Mouse (Mus musculus): ENCODE measurements around the gene Tmbim1. TPM values are rescaled to one million over a fixed set of nuclear protein-coding genes. Genes with fewer than 3 reads are reported as not detected.
A peak's percentile ranks its signal among the peaks of the same experiment; 100 is the strongest.
"Not testable (repeated sequence)": the region's sequence is repeated elsewhere in the genome, so short reads cannot be mapped to it uniquely, and the experiment has no call there.

The Tmbim1 gene
- 10 to 100 TPM; 65.8 to 72.4 TPM for total RNA-seq (2021)
- long read RNA-seq, experiment 1, full-length matches to known transcripts, result 19 of 31 reads
- long read RNA-seq, experiment 1, partial matches to known transcripts, result 2 of 31 reads
- long read RNA-seq, experiment 1, other reads (novel, unspliced or antisense), result 10 of 31 reads
- long read RNA-seq, experiment 2, full-length matches to known transcripts, result 41 of 57 reads
- long read RNA-seq, experiment 2, partial matches to known transcripts, result 4 of 57 reads
- long read RNA-seq, experiment 2, other reads (novel, unspliced or antisense), result 12 of 57 reads

DNA sequence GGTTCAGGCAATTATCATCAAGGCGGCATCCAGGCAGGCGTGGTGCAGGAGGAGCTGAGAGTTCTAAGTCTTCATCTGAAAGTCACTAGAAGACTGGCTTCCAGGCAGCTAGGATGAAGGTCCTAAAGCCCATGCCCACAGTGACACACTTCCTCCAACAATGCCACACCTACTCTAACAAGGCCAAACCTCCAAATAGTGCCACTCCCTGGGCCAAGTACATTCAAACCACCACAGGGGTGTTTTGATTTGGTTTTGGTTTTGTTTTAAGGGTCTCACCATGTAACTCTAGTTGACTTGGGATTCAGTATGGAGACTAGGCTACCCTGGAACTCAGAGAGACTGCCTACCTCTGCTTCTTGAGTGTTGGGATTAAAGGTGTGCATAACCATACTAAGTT lies at the start of gene Tmbim1:
Gene Tmbim1, minus strand, starts transcription at position 101 of the 400 bp plus-strand sequence.
- no peak for DNase-seq (ENCODE audit: low spot score in 2 of 2)

DNA sequence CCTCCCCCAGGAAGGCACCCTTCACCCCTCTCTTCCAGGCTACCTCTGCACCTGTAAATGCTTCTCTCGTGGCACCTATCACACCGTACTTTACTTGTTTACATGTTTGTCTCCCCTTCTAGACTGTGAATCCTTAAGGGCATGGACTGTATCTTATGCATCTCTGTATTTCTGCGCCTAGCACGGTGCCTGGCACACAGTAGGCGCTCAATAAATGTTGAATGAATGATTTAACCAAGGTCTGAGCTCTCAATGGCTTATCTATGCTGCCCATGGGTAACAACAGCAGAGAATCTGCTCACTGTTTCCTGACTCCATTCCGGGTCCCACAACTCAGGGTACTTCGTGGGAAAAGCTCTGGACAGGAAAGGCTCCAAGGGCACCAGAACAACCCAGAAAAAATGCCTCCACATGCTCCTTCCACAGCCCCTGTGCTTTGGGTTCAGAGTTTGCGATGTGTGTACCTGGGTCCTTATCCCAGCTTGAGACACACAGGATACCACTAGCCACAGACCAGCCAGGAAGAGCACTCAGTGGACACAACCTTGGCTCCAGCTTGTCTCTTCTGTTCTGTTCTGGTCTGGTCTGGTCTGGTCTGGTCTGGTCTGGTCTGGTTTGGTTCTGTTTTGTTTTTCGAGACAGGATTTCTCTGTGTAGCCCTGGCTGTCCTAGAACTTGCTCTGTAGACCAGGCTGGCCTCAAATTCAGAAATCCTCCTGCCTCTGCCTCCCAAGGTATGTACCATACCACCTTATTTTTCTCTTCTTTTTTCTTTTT lies 48.2 kb upstream of the Tmbim1 start:
- no peak for DNase-seq (ENCODE audit: low spot score in 2 of 2)

DNA sequence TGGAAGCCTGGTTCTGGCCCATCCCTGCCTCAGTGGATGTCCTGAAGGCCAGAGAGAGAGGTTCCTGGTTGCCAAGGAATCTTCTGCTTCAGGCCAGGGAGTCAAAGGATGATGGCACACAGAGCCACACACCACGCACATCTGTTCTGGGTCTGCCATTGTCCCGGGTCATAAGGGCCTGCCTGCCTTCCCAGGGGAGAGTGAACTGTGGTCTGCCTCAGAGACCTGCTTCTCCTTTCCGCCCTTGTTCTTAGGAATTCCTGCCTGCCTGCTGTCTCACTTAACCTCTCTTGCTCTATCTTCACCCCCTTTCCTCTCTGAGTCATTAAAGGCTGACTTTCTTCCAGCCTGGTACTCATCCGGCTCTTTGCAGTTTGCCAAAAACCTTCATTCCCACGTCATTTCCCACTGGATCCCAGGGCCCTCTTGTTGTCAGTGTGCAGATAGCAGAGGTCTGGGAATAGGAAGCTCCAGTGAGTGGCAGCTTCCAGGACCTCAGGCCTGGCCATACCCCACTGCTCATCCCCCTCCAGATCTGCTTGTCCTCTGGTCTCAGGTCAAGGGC lies 47.2 kb upstream of the Tmbim1 start:
- DNase-seq (ENCODE audit: low spot score in 2 of 2), result no peak

DNA sequence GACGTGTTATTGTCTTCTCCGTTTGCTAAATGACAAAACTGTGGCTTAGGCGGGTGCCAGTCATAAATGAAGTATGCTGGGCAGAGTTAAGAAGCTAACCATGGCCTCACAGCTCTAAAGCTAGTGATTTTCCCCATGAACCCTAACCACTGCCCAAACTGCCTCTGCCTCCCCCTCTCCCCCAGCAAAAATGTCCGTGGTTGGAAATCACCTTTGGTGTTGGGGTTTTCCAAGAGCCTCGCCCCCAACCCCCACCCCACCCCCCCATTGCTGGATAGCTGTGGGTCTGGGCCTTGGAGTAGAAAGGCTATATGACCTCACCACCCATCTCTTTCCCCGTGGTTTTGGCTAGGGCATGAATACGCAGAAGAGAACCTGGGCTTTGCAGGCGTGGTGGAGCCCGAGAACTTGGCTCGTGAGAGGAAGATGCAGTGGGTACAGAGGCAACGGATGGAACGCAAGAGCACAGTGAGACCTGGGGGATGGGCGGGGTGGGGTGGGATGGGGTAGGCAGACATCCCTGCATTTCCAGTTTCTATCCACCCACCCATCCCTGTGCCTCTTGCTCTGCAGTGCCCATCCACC lies 45.9 kb upstream of the Tmbim1 start:
- DNase-seq (ENCODE audit: low spot score in 2 of 2), result no peak

DNA sequence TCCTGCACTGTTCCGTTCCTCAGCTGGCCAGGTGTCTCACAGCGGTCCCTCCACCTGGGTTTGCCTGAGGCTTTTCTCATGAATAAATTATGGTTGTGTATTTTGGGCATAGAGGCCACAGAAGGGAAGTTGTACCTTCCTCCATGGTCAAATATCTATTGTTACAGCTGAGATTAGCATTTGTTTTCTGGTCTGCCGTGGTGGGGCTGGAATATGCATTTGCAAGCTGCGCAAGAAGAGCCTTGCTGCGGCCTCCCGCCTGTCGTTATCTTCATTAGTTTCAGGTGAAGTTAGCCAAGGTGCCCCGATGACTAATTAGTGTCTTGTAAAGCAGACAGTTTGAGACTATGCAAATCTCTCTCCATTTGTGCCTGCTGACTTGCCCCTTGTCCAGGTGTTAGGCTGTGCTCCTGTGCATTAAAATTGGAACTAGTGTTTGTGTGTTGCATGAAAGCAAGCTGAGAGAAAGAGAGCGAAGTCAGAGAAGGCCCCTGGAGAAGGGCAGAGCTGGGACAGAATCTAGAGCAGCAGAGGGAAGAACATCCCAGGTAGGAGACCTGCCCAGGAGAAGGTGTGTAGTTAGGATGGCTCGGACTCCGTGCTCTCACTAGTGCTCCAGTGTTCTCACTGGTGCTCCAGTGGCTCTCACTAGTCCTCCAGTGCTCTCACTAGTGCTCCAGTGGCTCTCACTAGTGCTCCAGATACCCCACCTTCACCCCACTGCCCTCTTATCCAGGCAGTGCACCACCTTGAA lies 38.9 kb upstream of the Tmbim1 start:
- no peak for DNase-seq (ENCODE audit: low spot score in 2 of 2)

DNA sequence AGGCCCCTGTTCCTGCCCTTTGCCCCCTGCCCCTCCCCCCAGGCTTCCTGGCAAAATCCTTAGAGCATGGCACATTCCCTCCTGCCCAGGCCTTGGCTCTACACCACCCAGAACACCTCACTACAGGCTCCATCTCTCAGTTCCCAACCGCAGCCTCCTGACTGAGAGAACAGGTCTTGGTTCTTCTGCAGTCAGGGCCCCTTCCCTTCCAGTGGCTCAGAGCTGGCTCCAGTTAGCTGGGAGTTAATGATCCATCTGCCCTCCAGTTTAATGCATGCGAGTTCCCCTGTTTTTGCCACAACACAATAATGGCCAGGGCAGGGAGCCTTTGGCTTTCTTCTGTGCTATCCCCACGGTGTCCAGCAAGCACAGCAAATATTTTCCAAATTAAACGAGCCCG lies 37.7 kb upstream of the Tmbim1 start:
- DNase-seq (ENCODE audit: low spot score in 2 of 2), result no peak

DNA sequence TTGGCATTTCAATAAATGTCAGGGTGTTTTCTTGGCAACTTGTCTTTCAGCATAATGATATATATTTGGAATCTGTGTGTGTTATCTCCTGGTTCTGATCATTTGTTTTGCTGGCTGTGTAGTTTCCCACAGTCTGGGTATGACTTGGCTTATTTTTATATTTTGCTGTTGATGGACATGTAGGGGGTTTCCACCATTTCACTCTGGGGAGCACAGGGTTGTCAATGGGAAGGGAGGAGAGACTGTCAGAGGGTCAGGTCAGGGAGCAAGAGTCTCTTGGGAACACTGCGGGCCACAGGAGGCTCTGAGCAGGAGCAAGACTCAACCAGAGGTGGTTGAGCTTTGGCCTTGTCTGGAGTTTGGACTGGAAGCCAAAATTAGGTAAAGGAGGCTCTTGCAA lies 36.9 kb upstream of the Tmbim1 start:
- DNase-seq (ENCODE audit: low spot score in 2 of 2), result no peak

DNA sequence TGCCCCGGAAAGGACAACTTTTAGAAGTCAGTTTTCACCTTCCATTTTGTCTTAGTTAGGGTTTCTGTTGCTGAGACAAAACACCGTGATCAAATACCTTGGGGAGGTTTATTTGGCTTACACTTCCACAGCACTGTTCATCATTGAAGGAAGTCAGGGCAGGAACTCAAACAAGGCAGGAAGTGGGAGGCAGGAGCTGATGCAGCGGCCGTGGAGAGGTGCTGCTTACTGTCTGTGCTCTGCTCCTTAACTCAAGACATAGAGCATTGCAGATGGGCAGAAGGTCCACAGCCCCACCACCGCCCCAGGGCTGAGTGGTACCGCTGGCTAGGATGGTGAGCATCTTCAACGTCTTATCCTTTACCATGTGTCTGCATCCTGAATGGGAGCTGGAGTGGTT lies 36.5 kb upstream of the Tmbim1 start:
- no peak for DNase-seq (ENCODE audit: low spot score in 2 of 2)

DNA sequence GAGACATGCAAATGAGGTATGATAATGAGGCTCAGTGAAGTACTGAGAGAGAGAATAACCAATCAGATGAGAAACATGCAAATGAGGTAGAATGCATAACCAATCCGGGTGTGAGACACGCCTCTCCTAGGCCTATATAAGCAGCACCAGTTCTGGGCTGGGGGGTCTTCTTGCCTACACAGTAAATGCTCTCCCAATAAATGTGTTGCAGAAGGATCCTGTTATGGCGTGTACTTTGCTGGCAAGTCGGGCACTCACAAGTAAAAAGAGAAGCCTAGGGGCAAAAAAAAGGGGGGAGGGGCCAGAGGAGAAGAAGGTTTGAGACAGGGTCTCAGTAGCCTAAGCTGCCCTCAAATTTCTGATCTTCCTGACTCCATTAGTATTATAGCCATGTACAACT lies 35.6 kb upstream of the Tmbim1 start:
- not testable (repeated sequence) for DNase-seq (ENCODE audit: low spot score in 2 of 2)

DNA sequence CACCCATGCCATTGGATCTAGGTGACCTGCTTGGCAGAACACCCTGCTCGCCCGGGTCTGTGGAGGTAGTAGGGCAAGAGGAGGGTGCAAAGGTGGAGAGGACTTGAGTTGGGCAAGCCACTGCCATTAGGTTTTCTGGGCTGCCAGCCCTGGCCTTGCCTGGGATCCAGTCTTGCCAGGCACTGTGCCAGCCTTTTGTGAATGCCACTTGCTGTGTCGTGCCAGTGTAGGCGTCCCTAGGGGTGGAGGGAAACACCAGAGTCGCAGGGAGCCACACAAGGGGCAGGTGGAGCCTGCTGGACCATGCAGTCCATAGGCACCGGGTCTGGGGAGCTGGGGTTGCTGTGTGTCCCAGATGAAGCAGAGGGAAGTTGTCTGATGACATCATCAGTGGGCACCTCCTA lies 34.9 kb upstream of the Tmbim1 start:
- peak; percentile 25 to 55 for DNase-seq (ENCODE audit: low spot score in 2 of 2)

DNA sequence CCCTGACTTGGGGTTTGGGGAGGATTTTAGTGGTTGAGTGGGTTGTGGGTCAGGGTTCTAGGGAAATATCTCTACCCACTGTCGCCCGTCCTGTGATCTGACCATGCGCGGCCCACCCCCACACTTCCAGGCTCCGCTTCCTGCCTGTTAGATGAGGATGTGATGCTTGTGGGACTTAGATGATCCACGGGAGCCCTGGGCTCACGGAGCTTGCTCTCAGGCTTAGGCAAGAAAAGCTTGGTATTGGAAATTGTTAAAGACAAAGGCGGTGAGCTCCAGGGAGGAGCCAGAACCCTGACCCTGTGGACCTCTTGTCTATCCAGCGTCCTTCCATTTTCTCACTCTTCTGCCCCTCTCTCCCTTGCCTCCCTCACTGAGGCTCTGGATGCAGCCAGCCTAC lies 34.5 kb upstream of the Tmbim1 start:
- DNase-seq (ENCODE audit: low spot score in 2 of 2), result no peak

DNA sequence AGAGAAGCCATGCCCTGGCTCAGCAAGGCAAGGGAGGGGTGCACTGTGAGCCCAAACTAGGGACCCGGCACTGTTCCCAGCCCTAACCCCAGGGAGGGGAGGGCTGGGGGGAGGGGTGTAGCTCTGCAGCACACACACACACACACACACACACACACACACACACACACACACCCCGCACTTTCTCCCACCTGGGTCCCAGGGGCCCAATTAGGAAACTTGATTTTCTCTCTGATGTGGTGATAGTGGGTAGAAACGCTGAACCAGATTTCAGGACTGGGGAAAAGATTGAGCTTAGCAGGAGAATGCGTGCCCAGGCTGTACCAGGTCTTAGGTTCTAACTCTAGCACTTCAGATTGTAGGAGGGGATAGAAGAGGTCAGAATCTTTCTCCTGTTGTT lies 33.2 kb upstream of the Tmbim1 start:
- no peak for DNase-seq (ENCODE audit: low spot score in 2 of 2)

DNA sequence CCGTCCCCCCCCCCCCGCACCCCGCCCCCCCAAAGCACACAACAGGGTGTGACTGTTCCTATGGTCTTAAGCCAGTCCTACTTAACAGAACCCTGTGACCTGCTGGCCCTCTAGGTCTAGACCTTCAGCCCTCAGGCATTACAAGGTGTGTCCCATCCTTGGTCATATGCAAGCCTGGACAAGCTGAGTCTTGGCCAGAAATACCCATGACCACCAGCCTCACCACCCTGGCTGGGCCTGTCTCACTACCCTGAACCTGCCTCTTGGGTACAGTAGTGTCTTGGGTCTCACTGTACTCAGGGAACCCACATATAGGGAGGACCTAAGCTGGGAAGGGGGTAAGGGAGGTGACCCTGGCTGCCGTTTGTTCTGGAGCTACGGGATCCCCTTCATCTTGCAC lies 32.6 kb upstream of the Tmbim1 start:
- DNase-seq (ENCODE audit: low spot score in 2 of 2), result no peak

DNA sequence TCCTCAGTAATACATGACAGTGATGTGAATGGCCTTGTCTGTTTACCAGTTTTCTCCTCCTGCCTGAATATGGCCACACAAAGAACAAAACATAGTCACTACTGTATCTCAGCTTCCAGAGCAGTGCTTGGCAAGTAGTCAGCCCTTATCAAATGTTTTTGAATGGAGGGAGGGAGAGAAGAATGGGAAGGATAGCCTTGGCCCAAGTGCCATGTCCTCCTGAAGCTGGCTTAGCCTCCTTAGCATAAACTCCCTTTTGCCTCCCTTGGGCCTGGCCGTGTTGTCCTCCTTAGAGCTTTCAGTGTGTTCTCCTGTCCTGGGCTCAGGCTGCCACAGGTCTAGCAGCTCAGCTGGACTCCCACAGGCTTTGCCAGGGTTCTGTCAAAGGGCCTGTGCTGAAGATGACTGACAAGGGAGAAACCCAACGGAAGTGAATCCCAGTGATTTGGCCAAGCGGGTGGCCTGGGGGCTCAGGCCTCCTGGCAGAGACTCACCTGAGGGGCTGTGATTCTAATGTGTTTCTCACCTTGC lies 31.9 kb upstream of the Tmbim1 start:
- DNase-seq (ENCODE audit: low spot score in 2 of 2), result no peak

DNA sequence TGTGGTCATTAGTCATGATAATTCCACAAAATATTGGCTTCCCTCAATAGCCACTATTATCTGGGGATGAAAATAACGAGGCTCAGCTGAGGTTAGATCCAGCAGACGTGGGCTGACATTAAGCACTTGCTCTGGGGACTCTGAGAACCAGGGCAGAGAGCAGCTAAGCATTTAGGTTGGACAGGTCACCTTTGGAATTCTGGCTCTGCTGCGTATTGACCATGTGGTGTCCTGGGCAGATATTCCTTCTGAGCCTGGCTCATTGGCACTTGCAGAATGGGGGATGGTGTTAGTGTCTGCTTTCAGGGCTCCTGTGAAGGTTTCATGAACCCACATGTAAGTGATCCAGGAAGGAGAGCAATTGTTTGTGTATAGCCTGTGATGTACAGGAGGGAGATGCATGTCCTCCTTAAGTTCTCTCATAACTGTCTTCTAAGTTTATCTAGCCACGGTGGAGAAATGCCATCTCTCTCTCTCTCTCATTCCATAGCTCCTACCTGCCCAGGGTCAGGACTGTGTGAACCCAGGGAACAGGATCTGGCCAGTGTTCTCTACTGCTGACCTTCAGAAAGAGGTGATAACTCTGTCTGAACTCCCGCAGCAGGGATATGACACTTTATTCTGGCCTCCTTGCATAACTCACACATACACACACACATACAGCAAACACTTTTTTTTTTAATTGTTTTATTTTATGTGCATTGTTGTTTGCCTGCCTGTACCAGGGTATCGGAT lies 30.2 kb upstream of the Tmbim1 start:
- DNase-seq (ENCODE audit: low spot score in 2 of 2), result no peak

DNA sequence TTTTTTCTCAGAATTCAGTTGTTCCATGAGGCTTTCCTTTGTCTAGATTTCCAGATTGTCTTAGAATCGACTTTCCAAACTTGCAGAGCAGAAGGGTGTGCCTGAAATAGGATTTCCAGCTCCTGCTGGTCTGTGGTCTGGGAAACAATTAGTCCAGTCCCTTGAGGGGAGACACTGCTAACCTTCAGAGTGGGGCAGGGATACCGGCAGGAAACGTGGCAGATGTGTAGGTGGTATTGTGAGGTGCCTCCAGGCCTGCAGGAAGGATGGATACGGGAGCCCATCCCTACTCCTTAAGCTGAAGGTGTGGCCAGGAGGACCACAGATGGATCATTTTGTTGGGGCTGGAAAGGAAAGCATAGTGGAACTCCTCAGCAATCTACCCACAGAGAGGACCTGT lies 29.6 kb upstream of the Tmbim1 start:
- DNase-seq (ENCODE audit: low spot score in 2 of 2), result no peak

DNA sequence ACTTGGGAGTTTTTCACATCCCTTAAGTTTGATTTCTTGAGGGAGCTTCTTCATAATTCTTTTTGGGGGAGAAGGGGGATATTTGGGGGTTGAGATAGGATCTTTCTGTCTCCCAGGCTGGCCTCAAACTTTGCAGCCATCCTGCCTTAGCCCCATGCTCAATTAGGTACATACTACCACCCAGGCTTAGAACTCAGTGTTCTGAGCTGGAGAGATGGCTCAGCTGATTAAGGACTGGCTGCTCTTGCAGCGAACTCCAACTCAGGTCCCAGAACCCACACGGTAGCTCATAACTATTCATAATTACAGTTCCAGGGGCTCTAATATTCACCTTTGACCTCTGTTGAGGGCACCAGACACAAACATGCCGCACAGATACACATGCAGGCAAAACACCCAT lies 29.2 kb upstream of the Tmbim1 start:
- no peak for DNase-seq (ENCODE audit: low spot score in 2 of 2)

DNA sequence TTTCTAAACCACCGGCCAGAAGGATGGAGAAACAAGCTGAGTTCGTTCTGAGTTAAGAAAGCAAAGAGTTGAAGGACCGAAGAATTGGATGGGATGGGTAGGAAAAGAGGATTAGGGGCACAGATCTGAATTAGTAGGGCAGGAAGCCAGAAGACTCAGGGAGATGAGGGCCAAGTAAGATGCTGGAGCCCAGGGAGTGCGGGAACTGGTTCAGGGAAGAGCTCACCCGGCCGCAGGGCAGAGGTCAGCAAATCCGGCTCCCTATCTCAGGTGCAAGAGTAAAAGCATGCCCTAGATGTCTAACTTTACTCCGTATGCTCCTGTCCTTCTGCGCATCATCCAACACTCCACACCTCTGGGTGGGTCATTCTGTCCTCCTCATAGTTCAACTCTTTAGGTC lies 27.5 kb upstream of the Tmbim1 start:
- DNase-seq (ENCODE audit: low spot score in 2 of 2), result no peak

DNA sequence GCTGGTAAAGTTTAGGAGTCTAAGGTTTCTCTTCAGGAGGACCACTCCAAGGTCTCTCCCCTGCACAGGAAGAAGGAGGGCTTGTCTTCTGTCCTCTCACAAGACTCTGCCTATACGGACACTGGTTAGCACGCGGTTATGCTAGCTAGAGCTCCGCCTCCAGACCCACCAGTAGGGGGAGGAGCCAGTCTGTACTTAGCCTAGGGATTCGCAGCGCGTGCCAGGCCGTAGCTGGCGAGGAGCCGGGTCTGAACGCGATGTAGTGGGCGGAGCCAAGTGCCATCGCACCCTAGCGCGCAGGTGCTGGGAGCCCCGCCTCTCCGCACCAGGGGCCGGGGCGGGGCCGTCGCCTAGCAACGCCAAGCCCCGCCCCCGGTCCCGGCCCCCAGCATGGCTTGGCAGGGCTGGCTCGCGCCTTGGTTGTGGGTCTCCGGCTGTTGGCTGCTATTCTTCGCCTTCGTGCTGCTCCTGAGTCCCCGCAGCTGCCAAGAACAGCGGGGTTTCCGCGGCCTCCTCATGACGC lies 26.9 kb upstream of the Tmbim1 start:
- peak; percentile 78 to 88 for DNase-seq (ENCODE audit: low spot score in 2 of 2)

DNA sequence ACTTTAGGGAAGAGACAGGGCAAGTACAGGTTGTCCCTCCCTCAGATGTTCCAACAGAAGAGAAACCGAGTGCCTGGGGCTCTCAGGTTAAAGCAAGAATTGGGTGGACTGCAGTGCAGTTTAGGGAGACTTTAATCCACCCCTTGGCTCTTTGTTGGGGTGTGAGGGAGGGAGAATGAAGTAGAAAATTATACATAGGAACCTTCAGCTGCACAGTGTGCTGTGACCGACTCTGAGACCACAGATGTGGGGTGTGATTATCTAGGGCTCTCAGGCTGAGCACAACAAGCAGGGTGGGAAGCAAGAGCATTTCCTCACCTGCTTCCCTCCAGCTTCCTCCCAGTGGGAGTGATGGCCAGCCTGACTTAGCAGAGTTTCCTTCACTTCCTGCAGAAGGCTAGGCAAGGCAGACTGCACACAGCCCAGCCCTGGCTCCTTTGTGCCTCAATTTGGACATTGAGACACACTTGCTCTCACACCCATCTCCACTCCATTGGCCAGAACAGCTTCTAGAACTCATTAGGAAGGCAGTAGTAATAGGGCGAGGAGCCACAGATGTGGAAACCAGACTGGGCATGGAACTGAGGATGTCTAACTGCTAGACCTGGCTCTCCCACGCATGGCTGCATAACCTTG lies 25.7 kb upstream of the Tmbim1 start:
- no peak for DNase-seq (ENCODE audit: low spot score in 2 of 2)

Data from adrenal gland, postnatal 4 days (tissue).